Mouse (Mus musculus) liver, postnatal 0 days (tissue): ENCODE results near the gene Letmd1. TPM values are rescaled to one million over a fixed set of nuclear protein-coding genes. Genes with fewer than 3 reads are reported as not detected.
A peak's percentile ranks its signal among the peaks of the same experiment; 100 is the strongest.

Experiments used
- ATAC-seq: fragments of 200-750 bp; cut with Nextera tagmentation; 2 replicates; pipeline ENCODE4 v1.8.0; 2017; ENCODE audit warnings: mild to moderate bottlenecking, moderate library complexity
- DNase-seq: peaks from one replicate; pipeline ENCODE4 v3.0.0-alpha.2; 2016
- H3K27ac ChIP-seq: fragments of 300-500 bp; sonication (generic); 2 replicates; pipeline ENCODE4 v1.5.1; 2014; ENCODE audit warnings: antibody characterized with exemption, moderate library complexity, mild to moderate bottlenecking, low read depth
- H3K27me3 ChIP-seq: fragments of 300-500 bp; sonication (generic); 2 replicates; pipeline ENCODE4 v1.6.1; 2014; ENCODE audit warnings: low read length, control low read depth, mixed read lengths; ENCODE audit not compliant: insufficient read depth
- H3K36me3 ChIP-seq: fragments of 300-500 bp; sonication (generic); replicated peaks from 2 replicates; pipeline ENCODE4 v1.6.1; 2014; ENCODE audit warnings: mild to moderate bottlenecking, control low read depth, low read length, moderate library complexity, mixed read lengths; ENCODE audit not compliant: insufficient read depth
- H3K4me1 ChIP-seq: fragments of 300-500 bp; sonication (generic); 2 replicates; pipeline ENCODE4 v1.6.1; 2014; ENCODE audit warnings: antibody characterized with exemption, mild to moderate bottlenecking, control low read depth; ENCODE audit not compliant: insufficient read depth
- H3K4me2 ChIP-seq: fragments of 300-500 bp; sonication (generic); 2 replicates; pipeline ENCODE4 v1.6.1; 2014; ENCODE audit warnings: low read depth, mild to moderate bottlenecking, low read length, moderate library complexity, mixed read lengths
- H3K4me3 ChIP-seq: fragments of 300-500 bp; sonication (generic); 2 replicates; pipeline ENCODE4 v1.5.1; 2014; ENCODE audit warnings: low read depth, low read length
- H3K9ac ChIP-seq: fragments of 300-500 bp; sonication (generic); replicated peaks from 2 replicates; pipeline ENCODE4 v1.6.1; 2014; ENCODE audit warnings: mild to moderate bottlenecking, moderate library complexity
- H3K9me3 ChIP-seq: fragments of 300-500 bp; sonication (generic); 2 replicates; pipeline ENCODE4 v1.6.1; 2016; ENCODE audit warnings: mild to moderate bottlenecking, control low read depth, low read length, mixed read lengths
- CTCF ChIP-seq: sonication (generic); IDR thresholded peaks from 2 replicates; pipeline ENCODE4 v1.5.1; 2016; ENCODE audit warnings: antibody characterized with exemption, low read depth
- EP300 ChIP-seq: IDR thresholded peaks from 2 replicates; pipeline ENCODE4 v1.6.1; 2016; ENCODE audit warnings: antibody characterized with exemption, low read depth, mild to moderate bottlenecking
- WGBS: fragments of 180-500 bp; shearing (Covaris S2); extraction: QIAGEN DNeasy Blood & Tissue Kit; methylation state at CpG from one replicate; pipeline ENCODE4 v1.1.7; 2014; ENCODE audit not compliant: insufficient replicate concordance; 5-methylcytosine and 5-hydroxymethylcytosine counted together
- polyA plus RNA-seq: library from polyadenylated mRNA; unstranded; fragments of >200 nt; fragmentation: Nextera tagmentation; extraction: Ambion mirVana; gene quantifications from 2 replicates; pipeline ENCODE4 v1.2.1, GENCODE M21; 2015

The Letmd1 gene
- polyA plus RNA-seq, 1 experiment from 2014 or later, result 16.3 TPM

DNA sequence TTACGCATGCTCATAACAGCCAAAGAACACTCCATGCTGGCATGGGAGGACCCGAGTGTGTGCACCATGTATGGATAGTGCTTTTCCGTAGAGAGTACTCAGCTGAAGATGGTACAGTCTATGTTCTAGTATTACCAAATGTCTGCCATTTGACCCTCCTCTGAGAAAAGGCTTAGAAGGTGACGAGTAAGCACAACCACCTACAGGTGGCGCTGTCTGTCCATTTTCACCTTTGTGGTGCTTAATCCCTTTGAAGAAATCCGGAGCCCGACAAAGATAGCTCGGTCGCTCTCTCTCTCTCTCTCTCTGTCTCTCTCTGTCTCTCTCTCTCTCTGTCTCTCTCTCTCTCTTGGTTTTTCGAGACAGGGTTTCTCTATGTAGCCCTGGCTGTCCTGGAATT is 10.8 kb upstream of the Letmd1 start:
- Histone ChIP-seq H3K9me3 (no peaks in the 10 kb centered on the region), H3K9ac (no peak overlapping the region), H3K4me2 (no peak overlapping the region), H3K27ac (no peak overlapping the region), H3K4me3 (no peak overlapping the region), H3K36me3 (no peaks in the 10 kb centered on the region), H3K4me1 (peaks cover 11% of the 10 kb centered on the region), H3K27me3 (no peaks in the 10 kb centered on the region)
- ATAC-seq, result peak; percentile 19; the same call in 1 of the 2 replicates
- DNase-seq, result peak; percentile 84
- no peak for TF ChIP-seq EP300
- TF ChIP-seq CTCF, result peak; percentile 80
- WGBS, result 26% methylated on average over 10 of the region's 10 CpGs

- H3K27ac ChIP-seq, result no peak overlapping the region
- H3K36me3 ChIP-seq, result no peaks in the 10 kb centered on the region
- H3K4me1 ChIP-seq, result peaks cover 11% of the 10 kb centered on the region
- H3K9ac ChIP-seq, result peak overlapping the region; percentile 8; the same call in 1 of the 2 replicates
- H3K9me3 ChIP-seq, result no peaks in the 10 kb centered on the region
- no peak overlapping the region for H3K4me3 ChIP-seq
- H3K27me3 ChIP-seq, result no peaks in the 10 kb centered on the region
- 8% methylated on average over 12 of the region's 12 CpGs for WGBS
- peak; percentile 79 for DNase-seq
- ATAC-seq, result peak; percentile 80
- H3K4me2 ChIP-seq, result peak overlapping the region; percentile 63
- TF ChIP-seq CTCF, result no peak
- no peak for TF ChIP-seq EP300
Measured at GRCm38 (mm10) chr15:100460942-100461341, 7.9 kb upstream of the Letmd1 start.

DNA sequence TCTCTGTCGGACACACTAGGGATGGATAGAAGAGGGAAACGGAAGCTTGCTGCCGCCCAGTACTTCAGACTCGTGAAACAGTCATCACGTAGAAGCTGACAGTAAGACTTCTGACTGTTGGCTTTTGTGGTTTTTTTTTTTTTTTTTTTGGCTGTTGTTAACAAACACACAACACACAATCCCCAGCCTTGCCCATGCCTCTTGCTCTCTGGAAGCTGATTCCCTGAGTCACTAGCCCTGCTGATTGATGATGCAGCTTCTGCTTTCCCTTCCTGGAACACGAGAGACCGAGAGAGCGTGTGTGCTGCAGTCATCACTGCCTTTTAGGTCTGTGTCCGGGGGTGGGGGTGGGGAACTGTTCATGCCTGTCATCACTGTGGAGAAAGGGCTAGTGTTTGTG is 7.2 kb upstream of the Letmd1 start:
- H3K4me2 ChIP-seq, result peak overlapping the region; percentile 63; the same call in 1 of the 2 replicates
- TF ChIP-seq CTCF (no peak), EP300 (no peak)

DNA sequence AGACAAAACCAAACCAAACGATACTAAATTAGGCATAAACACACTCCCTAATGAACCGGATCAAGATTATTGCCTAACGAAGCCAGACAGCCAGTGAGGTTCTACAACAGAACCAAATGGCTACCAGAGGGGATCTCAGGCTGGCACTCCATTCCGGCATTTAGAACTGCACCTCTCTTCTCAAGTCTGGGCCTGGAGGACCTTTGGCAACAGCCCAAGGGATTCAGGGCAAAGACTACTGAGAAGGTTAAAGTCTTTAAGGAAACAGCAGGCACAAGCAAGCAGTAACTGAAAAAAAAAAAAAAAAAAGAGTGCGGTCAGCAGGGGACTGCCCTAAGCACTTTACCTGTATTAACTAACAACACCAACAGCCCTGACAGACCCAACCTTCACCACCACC is 6.7 kb upstream of the Letmd1 start:
- Histone ChIP-seq H3K27me3 (no peaks in the 10 kb centered on the region), H3K27ac (no peak overlapping the region), H3K4me2 (no peak overlapping the region), H3K4me3 (no peak overlapping the region), H3K9me3 (no peaks in the 10 kb centered on the region), H3K9ac (no peak overlapping the region), H3K4me1 (peaks cover 11% of the 10 kb centered on the region), H3K36me3 (no peaks in the 10 kb centered on the region)
- WGBS, result 81% methylated on average over 5 of the region's 5 CpGs
- no peak for DNase-seq
- ATAC-seq, result no peak
- TF ChIP-seq CTCF, result no peak
- TF ChIP-seq EP300, result no peak

More for the DNA sequence above, 7.2 kb upstream of the Letmd1 start:
- Histone ChIP-seq H3K27ac (0 out of 2 replicates have a peak overlapping the region, but pooled peaks have one; percentile 7), H3K4me1 (peaks cover 11% of the 10 kb centered on the region), H3K27me3 (no peaks in the 10 kb centered on the region), H3K36me3 (no peaks in the 10 kb centered on the region), H3K9me3 (no peaks in the 10 kb centered on the region), H3K9ac (no peak overlapping the region), H3K4me3 (no peak overlapping the region)
- DNase-seq (no peak), ATAC-seq (no peak)
- 52% methylated on average over 9 of the region's 9 CpGs for WGBS

- H3K9me3 ChIP-seq, result no peaks in the 10 kb centered on the region
- no peak overlapping the region for H3K4me3 ChIP-seq
- TF ChIP-seq CTCF (peak; percentile 78), EP300 (no peak)
- no peak overlapping the region for H3K9ac ChIP-seq
- H3K27ac ChIP-seq, result no peak overlapping the region
- peaks cover 14% of the 10 kb centered on the region for H3K4me1 ChIP-seq
- H3K4me2 ChIP-seq, result no peak overlapping the region
- whole genome bisulfite sequencing, result 23% methylated on average over 6 of the region's 6 CpGs
- DNase-seq (peak; percentile 76), ATAC-seq (no peak)
- no peaks in the 10 kb centered on the region for H3K27me3 ChIP-seq
- H3K36me3 ChIP-seq, result no peaks in the 10 kb centered on the region
Measured at GRCm38 (mm10) chr15:100463712-100464111, 5.1 kb upstream of the Letmd1 start.

- Histone ChIP-seq H3K27me3 (no peaks in the 10 kb centered on the region), H3K27ac (no peak overlapping the region), H3K36me3 (no peaks in the 10 kb centered on the region), H3K4me2 (no peak overlapping the region), H3K4me1 (peaks cover 27% of the 10 kb centered on the region), H3K4me3 (no peak overlapping the region), H3K9ac (no peak overlapping the region), H3K9me3 (no peaks in the 10 kb centered on the region)
- DNase-seq (no peak), ATAC-seq (no peak)
- WGBS, result 64% methylated on average over 2 of the region's 2 CpGs
- TF ChIP-seq EP300 (no peak), CTCF (0 out of 2 replicates have a peak, but pooled peaks have one; percentile 37)
Measured at GRCm38 (mm10) chr15:100465432-100465831, 3.4 kb upstream of the Letmd1 start.

DNA sequence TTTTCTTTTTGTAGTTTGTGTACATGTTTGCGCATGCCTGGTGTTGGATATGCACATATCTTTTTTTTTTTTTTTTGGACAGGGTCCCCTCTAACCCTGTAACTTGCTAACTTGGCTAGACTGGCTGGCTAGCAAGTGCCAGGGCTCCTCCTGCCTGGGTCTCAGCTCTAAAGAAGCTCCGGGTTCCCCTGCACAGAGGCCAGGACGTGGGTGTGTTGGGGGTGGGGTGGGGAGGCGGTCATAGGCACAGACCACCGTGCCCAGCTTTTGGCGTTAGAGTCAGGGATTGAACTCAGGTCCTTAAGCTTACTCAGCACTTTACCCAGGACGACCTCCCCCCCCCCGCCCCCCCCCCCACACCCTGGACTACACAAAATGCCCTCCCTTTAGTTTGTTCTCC is 1.1 kb upstream of the Letmd1 start:
- H3K4me2 ChIP-seq, result peak overlapping the region; percentile 96
- H3K9ac ChIP-seq, result peak overlapping the region; percentile 39

More for the DNA sequence above, 1.1 kb upstream of the Letmd1 start:
- WGBS, result 32% methylated on average over 7 of the region's 8 CpGs
- H3K27ac ChIP-seq, result peak overlapping the region; percentile 90
- peak overlapping the region; percentile 69 for H3K4me3 ChIP-seq
- DNase-seq, result no peak
- no peaks in the 10 kb centered on the region for H3K27me3 ChIP-seq
- peaks cover 17% of the 10 kb centered on the region for H3K4me1 ChIP-seq
- no peaks in the 10 kb centered on the region for H3K9me3 ChIP-seq
- no peak for TF ChIP-seq EP300
- no peak for TF ChIP-seq CTCF
- ATAC-seq, result no peak
- H3K36me3 ChIP-seq, result peaks cover 7% of the 10 kb centered on the region; the same call in 1 of the 2 replicates
